Mouse (Mus musculus) left cerebral cortex, adult 18-20 months (tissue): ENCODE measurements at regions not wholly inside any gene's neighbourhood (a gene's known extent, or its start where the extent isn't known, plus 50 kb on each side); places are given as distances from the start of the nearest gene placed in this dataset.

Experiments
- DNase-seq, 2 experiments: peaks; one replicate each; pipeline ENCODE4 v3.0.0; 2021 to 2022; ENCODE audit warnings: low spot score in 2 of 2, mixed read lengths in 1 of 2

- DNase-seq: no peak
Measured at GRCm38 (mm10) chr12:58473511-58473910, 204.4 kb upstream of the Clec14a start.

DNA sequence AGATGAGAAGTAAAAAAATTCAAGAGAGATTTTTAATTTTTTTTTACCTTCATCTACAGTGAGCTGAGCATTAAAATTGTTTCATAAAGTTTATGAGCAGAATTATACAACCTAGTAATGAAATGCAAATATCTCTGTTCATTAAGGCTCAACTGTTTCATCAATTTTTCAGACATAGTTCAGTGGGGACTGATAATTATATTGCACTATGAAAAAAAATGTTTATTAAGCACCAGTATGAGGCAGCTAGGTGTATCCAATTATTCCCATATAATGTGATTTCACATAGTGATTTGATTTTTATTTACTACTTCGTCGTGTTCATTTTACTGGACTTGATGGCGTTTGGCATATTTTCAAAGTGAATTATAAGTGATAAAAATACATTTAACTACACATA lies 191.4 kb upstream of the Clec14a start:
- DNase-seq: no peak

GRCm38 (mm10) chr12:58454828-58455227 lies 185.7 kb upstream of the Clec14a start:
- DNase-seq: no peak

DNA sequence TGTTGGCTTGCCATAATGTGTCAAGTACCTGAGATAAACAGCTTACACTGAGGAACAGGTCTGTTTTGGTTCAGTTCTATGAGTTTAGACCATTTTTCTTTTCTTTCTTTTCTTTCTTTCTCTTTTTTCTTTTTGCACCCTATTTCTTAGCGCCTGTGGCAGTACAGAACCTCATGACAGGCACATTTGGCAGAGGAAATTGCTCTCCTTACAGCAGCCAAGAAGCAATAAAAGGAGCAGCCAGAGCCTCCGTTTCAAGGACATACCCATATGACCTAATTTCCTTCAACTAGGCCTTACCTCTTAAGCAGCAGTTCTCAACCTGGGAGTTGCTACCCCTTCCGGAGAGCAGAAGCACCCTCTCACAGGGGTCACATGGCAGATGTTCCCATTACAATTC lies 173.9 kb upstream of the Clec14a start:
- DNase-seq: no peak

GRCm38 (mm10) chr12:58441962-58442361 lies 172.9 kb upstream of the Clec14a start:
- DNase-seq: peak; percentile 37 to 42

GRCm38 (mm10) chr12:58440666-58441065 lies 171.6 kb upstream of the Clec14a start:
- DNase-seq: no peak

DNA sequence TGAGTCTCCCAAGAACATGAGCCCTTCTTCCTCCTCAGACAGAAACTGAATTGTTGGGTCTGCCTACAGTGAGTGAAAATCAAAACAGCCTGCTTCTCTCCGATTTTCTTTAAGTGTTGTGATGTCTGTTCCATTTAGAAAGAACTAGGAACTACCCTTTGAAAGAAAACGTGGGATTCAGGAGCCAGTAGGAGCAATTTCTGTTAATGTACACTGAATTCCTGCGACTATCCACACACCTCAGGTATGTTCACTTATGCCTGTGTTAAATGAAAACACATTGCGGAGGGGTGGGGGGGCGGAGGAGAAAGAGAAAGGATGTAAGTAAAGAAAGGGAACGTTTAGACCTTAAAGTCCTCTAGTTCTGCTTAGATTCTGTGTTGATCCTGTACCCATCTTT lies 167.9 kb upstream of the Clec14a start:
- no peak for DNase-seq

DNA sequence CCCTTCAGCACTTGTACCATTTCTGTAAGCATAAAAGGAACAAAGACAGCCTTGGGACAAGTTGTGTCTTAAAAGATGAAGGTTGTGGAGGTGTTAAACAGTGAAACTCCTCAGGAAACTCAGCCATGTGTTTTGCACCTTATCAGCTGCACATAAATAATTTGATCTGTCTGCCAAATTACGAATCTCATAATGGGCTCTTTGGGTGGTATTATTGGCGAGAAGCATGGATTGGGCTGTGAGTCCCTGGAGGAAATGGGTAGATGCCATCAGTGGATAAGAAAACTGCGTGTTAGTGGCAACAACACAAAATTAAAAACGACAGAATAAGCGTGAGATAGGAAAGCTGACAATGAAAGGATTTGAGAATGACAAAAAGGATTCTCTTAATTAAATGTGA lies 165.4 kb upstream of the Clec14a start:
- no peak for DNase-seq

DNA sequence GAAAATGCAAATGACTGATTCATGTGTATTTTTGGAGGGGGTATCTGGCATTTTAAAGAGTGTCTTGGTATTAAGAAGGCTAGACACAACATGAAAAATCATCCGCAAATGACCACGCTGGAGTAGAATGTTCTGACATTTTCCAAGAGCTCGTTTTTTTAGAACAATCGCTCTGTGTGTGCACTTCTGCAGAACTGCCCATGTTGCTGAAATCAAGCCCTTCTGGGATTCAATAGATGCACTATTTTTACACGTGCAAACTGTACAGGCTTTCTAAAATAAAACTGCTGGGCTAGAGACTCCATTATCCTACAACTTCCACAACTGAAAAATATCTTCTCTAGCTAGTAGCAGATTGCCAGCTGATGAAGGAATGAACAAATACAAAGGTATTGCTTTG lies 160.8 kb upstream of the Clec14a start:
- no peak for DNase-seq

- no peak for DNase-seq
Measured at GRCm38 (mm10) chr12:58426758-58427157, 157.7 kb upstream of the Clec14a start.

DNA sequence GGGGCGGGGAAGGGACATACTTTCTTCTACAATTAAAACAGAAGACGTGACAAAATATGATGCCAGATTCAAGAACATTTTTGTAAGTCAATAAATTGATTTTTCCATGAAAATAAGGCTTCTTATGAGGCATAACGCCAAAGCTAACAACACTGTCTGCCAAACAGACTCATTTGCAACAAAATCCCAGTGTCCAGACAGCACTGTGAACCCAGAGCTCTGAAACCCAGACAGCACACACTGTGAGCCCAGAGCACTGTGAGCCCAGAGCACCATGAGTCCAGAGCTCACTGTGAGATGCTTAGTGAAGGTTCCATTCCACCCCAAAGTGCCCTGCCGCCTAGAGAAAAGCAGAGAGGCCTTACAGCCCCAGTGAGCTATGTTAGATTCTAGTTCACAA lies 156.9 kb upstream of the Clec14a start:
- no peak for DNase-seq

GRCm38 (mm10) chr12:58423581-58423980 lies 154.5 kb upstream of the Clec14a start:
- no peak for DNase-seq

DNA sequence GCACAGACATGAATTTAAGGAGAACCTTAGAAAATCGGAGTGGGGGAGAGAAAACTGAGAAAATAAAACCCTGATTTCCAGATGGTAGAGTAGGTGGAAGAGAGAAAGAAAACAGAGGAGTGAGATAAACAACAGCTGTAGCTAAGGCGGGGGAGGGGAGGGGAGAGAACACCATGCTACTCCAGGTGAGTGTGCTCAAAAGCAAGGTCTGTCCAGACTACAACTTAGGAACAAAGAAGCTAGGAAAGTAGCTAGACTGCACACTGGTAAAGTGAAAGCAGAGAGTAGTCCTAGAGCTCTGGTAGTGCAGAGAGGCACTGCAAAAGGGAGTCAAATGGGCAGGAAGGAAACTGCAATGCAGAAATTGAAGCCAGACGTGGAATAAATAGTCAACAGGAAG lies 132.8 kb upstream of the Clec14a start:
- no peak for DNase-seq

DNA sequence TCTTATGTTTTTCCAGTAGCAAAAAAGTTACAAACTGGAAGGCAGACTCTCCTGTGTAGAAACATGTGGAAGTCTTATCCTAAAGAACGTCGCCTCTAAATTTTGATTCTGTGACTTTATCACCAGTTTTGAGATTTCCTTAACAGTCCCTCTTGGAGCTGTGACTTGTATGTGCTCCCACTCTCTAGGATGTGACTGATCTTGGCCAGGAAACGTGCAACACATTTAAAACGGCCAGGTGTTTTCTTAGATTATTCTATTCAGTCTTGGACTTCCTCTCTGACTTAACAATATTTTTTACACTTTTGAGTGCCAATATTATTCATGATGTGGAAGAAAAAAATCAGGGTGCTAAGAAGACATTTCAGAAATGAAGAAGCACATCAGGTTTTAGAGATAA lies 91.2 kb upstream of the Clec14a start:
- peak in 1 of 2 experiments; percentile 4 for DNase-seq

DNA sequence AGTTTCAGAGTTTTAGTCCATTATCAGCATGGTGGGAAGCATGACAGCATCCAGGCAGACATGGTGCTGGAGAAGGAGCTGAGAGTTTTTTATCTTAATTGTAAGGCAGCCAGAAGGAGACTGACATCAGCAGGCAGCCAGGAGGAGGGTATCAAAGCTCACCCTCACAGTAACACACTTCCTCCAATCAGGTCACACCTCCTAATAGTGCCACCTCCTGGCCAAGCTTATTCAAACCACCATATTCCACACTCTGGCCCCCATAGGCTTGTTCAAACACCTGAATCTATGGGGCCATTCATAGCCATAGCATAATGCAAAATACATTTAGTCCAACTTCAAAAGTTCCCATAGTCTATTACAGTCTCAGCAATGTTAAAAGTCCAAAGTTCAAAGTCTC lies 65.1 kb upstream of the Clec14a start:
- no peak for DNase-seq

DNA sequence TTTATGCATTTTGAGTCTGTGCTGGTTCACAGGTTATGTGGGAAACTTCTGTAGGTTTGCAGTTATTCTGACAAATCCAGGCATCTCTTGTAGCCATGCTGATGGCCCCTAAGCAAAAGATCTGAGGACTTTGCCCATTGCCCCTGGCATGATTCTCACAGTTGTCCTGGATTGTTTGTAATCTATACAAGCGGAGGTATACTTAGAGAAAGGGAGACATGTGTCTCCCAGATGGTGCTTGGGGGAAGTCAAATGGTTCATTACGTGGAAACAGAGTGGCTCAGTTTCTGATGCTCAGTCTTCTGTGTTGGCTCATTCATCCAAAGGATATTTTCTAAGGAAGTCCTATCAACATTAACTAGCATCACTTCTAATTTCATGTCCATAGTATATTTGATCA lies 60.8 kb upstream of the Clec14a start:
- DNase-seq: no peak

DNA sequence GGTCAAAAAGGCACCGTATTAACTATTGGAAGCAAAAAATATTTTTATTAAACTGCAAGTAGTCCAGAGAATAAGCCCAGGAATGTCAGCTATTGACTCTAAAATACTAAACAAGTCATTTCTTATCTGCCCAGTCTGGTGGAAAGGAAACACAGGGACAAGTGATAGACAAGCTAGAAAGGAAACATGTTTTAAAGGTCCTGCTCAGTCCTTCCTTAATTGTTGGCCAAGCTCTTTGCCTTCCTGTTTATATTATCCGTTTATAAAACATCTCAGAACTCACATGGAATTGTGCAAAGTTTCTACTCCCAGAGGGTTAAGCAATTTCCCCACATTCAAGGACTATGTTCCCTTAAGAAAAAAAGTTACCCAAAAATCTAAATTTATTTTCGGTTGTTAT lies 54.9 kb upstream of the Clec14a start:
- DNase-seq: no peak
